Mouse (Mus musculus) cerebellum, postnatal 14 days (tissue): ENCODE data around the gene Snupn.
"Not testable (repeated sequence)": the region's sequence is repeated elsewhere in the genome, so short reads cannot be mapped to it uniquely, and the experiment has no call there.

ENCODE experiments used
- DNase-seq, 2 experiments: peaks; one replicate each; pipeline ENCODE4 v3.0.0; 2021; ENCODE audit warnings: mixed read lengths in 2 of 2

The Snupn gene

GRCm38 (mm10) chr9:56936861-56937222 is 13.8 kb upstream of the Snupn start:
- DNase-seq: peak in 1 of 2 experiments; percentile 27

GRCm38 (mm10) chr9:56937223-56938160 is 13.2 kb upstream of the Snupn start, which contains the start of gene Imp3:
Gene Imp3, plus strand, starts transcription at chr9:56937475.
- peak; percentile 92 to 93 for DNase-seq

- DNase-seq: no peak
Measured at GRCm38 (mm10) chr9:56938374-56938773, 12.3 kb upstream of the Snupn start.

GRCm38 (mm10) chr9:56947481-56947880 is 3.2 kb upstream of the Snupn start:
- DNase-seq: peak; percentile 71 to 75

- not testable (repeated sequence) for DNase-seq
Measured at GRCm38 (mm10) chr9:56948699-56949098, 2.0 kb upstream of the Snupn start.

- DNase-seq: peak in 1 of 2 experiments; percentile 18
Measured at GRCm38 (mm10) chr9:56949767-56950166, 911 bp upstream of the Snupn start.

GRCm38 (mm10) chr9:56953562-56953961 is 2.9 kb downstream of the Snupn start:
- no peak for DNase-seq

- no peak for DNase-seq
Measured at GRCm38 (mm10) chr9:56956966-56957675, 6.4 kb downstream of the Snupn start.

GRCm38 (mm10) chr9:56958689-56959088 is 8.0 kb downstream of the Snupn start:
- DNase-seq: no peak

- DNase-seq: no peak
Measured at GRCm38 (mm10) chr9:56961591-56961990, 10.9 kb downstream of the Snupn start.

- no peak for DNase-seq
Measured at GRCm38 (mm10) chr9:56970158-56970557, 19.5 kb downstream of the Snupn start.

- no peak for DNase-seq
Measured at GRCm38 (mm10) chr9:56973960-56974524, 23.4 kb downstream of the Snupn start.

- no peak for DNase-seq
Measured at GRCm38 (mm10) chr9:56975199-56975598, 24.5 kb downstream of the Snupn start.

GRCm38 (mm10) chr9:56980186-56980585 is 29.5 kb downstream of the Snupn start:
- DNase-seq: no peak

GRCm38 (mm10) chr9:56981502-56981901 is 30.8 kb downstream of the Snupn start:
- DNase-seq: no peak

GRCm38 (mm10) chr9:56994286-56995197 is 43.9 kb downstream of the Snupn start, which contains the start of gene Ptpn9:
Gene Ptpn9, plus strand, starts transcription at chr9:56994923.
- peak; percentile 94 to 97 for DNase-seq

GRCm38 (mm10) chr9:56995198-56996027 is 44.7 kb downstream of the Snupn start:
- DNase-seq: peak; percentile 59 to 73

GRCm38 (mm10) chr9:56996028-56996346 is 45.3 kb downstream of the Snupn start:
- DNase-seq: peak; percentile 37 to 42

GRCm38 (mm10) chr9:56997206-56997605 is 46.5 kb downstream of the Snupn start:
- peak; percentile 30 to 57 for DNase-seq

GRCm38 (mm10) chr9:57003011-57003410 is 52.3 kb downstream of the Snupn start:
- no peak for DNase-seq

- no peak for DNase-seq
Measured at GRCm38 (mm10) chr9:57012393-57012792, 61.7 kb downstream of the Snupn start.
